Mouse (Mus musculus) neural tube, embryonic 11.5 days (tissue): ENCODE measurements around the gene Pde11a. TPM values are rescaled to one million over a fixed set of nuclear protein-coding genes. Genes with fewer than 3 reads are reported as not detected.

Source experiments
- ATAC-seq: fragments of 200-750 bp; cut with Nextera tagmentation; 2 replicates; pipeline ENCODE4 v1.8.0; 2017; ENCODE audit warnings: moderate number of reproducible peaks, mild to moderate bottlenecking, moderate TSS enrichment, moderate library complexity; ENCODE audit not compliant: insufficient read depth, low FRiP score, low TSS enrichment
- DNase-seq: peaks from one replicate; pipeline ENCODE4 v3.0.0-alpha.2; 2015; ENCODE audit warnings: low spot score
- H3K27ac ChIP-seq: fragments of 300-500 bp; sonication (generic); 2 replicates; pipeline ENCODE4 v1.5.1; 2014; ENCODE audit warnings: low read depth, mild to moderate bottlenecking, low read length
- H3K27me3 ChIP-seq: fragments of 300-500 bp; sonication (generic); 2 replicates; pipeline ENCODE4 v1.6.1; 2014; ENCODE audit warnings: mild to moderate bottlenecking, low read length, mixed read lengths; ENCODE audit not compliant: control insufficient read depth, insufficient read depth
- H3K36me3 ChIP-seq: fragments of 300-500 bp; sonication (generic); 2 replicates; pipeline ENCODE4 v1.6.1; 2014; ENCODE audit warnings: mild to moderate bottlenecking, low read length, moderate library complexity, mixed read lengths; ENCODE audit not compliant: control insufficient read depth, insufficient read depth
- H3K4me1 ChIP-seq: fragments of 300-500 bp; sonication (generic); 2 replicates; pipeline ENCODE4 v1.6.1; 2014; ENCODE audit warnings: low read length, mixed read lengths; ENCODE audit not compliant: control insufficient read depth, insufficient read depth
- H3K4me2 ChIP-seq: fragments of 300-500 bp; sonication (generic); 2 replicates; pipeline ENCODE4 v1.6.1; 2014; ENCODE audit warnings: low read depth, mild to moderate bottlenecking, moderate library complexity
- H3K4me3 ChIP-seq: fragments of 300-500 bp; sonication (generic); 2 replicates; pipeline ENCODE4 v1.5.1; 2014; ENCODE audit warnings: low read depth, low read length
- H3K9ac ChIP-seq: fragments of 300-500 bp; sonication (generic); 2 replicates; pipeline ENCODE4 v1.6.1; 2014; ENCODE audit warnings: mild to moderate bottlenecking, low read length
- H3K9me3 ChIP-seq: fragments of 300-500 bp; sonication (generic); 2 replicates; pipeline ENCODE4 v1.6.1; 2016; ENCODE audit warnings: low read length; ENCODE audit not compliant: control insufficient read depth
- WGBS: fragments of 180-500 bp; shearing (Covaris S2); extraction: QIAGEN DNeasy Blood & Tissue Kit; methylation state at CpG from one replicate; pipeline ENCODE4 v1.1.7; 2014; 5-methylcytosine and 5-hydroxymethylcytosine counted together
- polyA plus RNA-seq: library from polyadenylated mRNA; unstranded; fragments of >200 nt; fragmentation: Nextera tagmentation; extraction: Ambion mirVana; gene quantifications from 2 replicates; pipeline ENCODE4 v1.2.1, GENCODE M21; 2014

Gene Pde11a
- polyA plus RNA-seq: 0.49 and 0.53 TPM in 2 replicates

GRCm38 (mm10) chr2:76338215-76339156 is at the start of gene Pde11a:
Gene Pde11a, minus strand, starts transcription at chr2:76338774.
- 20% methylated on average over 36 of the region's 41 CpGs for WGBS
- no peaks in the 10 kb centered on the region for H3K36me3 ChIP-seq
- H3K4me2 ChIP-seq: peak within 1 kb of the TSS; percentile 59
- peak within 1 kb of the TSS; percentile 5 for H3K9ac ChIP-seq
- ATAC-seq (peak; percentile 31; the same call in 1 of the 2 replicates), DNase-seq (peak; percentile 40)
- H3K4me3 ChIP-seq: peak within 1 kb of the TSS; percentile 28
- no peaks in the 10 kb centered on the region for H3K4me1 ChIP-seq
- no peaks in the 10 kb centered on the region for H3K9me3 ChIP-seq
- 0 out of 2 replicates have a peak, but pooled peaks cover 6% of the 10 kb centered on the region for H3K27me3 ChIP-seq
- no peak within 1 kb of the TSS for H3K27ac ChIP-seq

DNA sequence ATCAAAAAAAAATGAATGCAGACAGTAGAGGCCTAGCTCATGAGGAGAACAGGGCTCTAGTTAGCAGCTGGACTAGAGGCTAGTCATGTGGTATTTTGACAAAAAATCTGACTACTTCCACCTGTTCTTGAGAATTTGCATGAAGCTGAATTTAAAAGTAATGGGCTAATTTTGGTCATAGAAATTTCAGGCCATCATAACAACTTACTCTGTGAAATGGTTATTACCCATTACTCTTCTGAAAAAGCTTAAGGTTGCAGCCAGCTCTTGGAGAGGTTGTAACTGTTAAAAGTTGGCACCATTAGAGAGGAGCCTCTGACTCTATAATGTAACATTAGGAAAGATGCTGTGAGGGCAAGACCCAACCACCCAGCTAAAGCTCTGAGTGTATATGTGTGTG is 48.0 kb upstream of the Pde11a start:
- H3K36me3 ChIP-seq: no peaks in the 10 kb centered on the region; the same call in 1 of the 2 replicates
- ATAC-seq: no peak

DNA sequence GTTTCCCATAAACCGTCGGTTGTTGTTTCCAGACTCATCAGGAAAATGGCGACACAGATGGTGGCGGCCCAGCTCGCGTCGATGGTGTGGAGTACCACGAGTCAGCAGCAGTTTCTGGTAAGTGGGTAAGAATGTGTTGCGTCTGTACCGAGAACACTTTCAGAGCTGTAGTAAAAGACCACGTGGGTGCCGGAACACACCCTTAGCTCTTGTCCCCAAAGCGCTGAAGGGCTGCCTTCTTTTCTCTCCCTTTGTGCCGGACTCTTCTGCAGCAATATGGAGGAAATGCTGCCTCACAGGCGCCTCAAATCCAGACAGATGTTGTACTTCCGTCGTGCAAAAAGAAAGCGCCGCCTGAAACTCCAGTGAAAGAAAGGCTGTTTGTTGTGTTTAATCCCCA is 40.1 kb upstream of the Pde11a start:
- ATAC-seq: no peak
- Histone ChIP-seq H3K9me3 (no peaks in the 10 kb centered on the region), H3K27ac (no peak overlapping the region), H3K4me2 (no peak overlapping the region), H3K4me3 (no peak overlapping the region), H3K4me1 (no peaks in the 10 kb centered on the region), H3K36me3 (peaks cover 5% of the 10 kb centered on the region), H3K9ac (no peak overlapping the region), H3K27me3 (no peaks in the 10 kb centered on the region)
- WGBS: 94% methylated on average over 19 of the region's 19 CpGs
- DNase-seq: no peak

More for the DNA sequence above, 48.0 kb upstream of the Pde11a start:
- DNase-seq: no peak
- Histone ChIP-seq H3K4me1 (no peaks in the 10 kb centered on the region), H3K4me2 (no peak overlapping the region), H3K4me3 (no peak overlapping the region), H3K9me3 (no peaks in the 10 kb centered on the region), H3K27me3 (no peaks in the 10 kb centered on the region), H3K9ac (no peak overlapping the region), H3K27ac (no peak overlapping the region)

- H3K36me3 ChIP-seq: peaks cover 7% of the 10 kb centered on the region
- DNase-seq (no peak), ATAC-seq (no peak)
- no peaks in the 10 kb centered on the region for H3K27me3 ChIP-seq
- H3K9ac ChIP-seq: no peak overlapping the region
- no peak overlapping the region for H3K4me2 ChIP-seq
- H3K4me1 ChIP-seq: peaks cover 4% of the 10 kb centered on the region; the same call in 1 of the 2 replicates
- no peak overlapping the region for H3K27ac ChIP-seq
- WGBS: 91% methylated on average over 6 of the region's 6 CpGs
- no peaks in the 10 kb centered on the region for H3K9me3 ChIP-seq
- H3K4me3 ChIP-seq: no peak overlapping the region
These were observed 36.1 kb upstream of the Pde11a start for GRCm38 (mm10) chr2:76374544-76375206.

DNA sequence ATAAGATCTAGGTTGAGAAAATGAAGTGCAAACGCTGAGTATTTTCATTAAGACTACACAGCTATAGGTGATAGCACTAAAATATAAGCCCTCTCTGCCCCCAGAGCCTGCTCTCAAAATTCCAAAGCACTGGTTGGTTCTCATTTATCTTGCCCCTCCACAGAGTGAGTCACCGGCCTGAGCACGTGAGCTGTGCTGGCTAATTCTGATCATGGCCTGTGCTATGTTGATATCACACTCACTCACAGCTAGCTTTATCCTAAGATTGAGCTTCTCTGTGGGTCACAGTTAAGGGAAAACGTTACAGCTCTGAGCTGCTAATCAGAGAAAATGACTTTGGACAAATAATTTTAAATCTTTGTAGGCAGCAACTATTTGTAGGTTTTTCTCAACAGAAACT is 33.7 kb upstream of the Pde11a start:
- H3K27ac ChIP-seq: no peak overlapping the region
- WGBS: 90% methylated on average over 4 of the region's 4 CpGs
- peaks cover 4% of the 10 kb centered on the region; the same call in 1 of the 2 replicates for H3K4me1 ChIP-seq
- H3K9ac ChIP-seq: no peak overlapping the region
- no peak overlapping the region for H3K4me3 ChIP-seq
- peaks cover 2% of the 10 kb centered on the region; the same call in 1 of the 2 replicates for H3K36me3 ChIP-seq
- no peaks in the 10 kb centered on the region for H3K9me3 ChIP-seq
- DNase-seq: no peak
- no peak overlapping the region for H3K4me2 ChIP-seq
- no peaks in the 10 kb centered on the region for H3K27me3 ChIP-seq
- no peak for ATAC-seq

DNA sequence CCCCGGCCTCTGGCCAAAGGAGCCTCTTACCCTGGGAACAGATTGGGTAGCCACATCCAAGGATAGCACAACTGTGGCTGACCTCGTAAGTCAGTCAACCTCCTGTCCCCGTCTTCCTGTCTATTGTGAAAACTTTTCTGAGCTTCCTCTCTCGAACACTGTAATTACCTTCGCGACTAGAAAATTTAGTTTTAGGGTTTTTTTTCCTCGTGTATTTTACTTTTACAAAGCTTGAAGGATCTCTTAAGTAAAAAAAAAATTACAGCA is 32.0 kb upstream of the Pde11a start:
- Histone ChIP-seq H3K4me1 (peaks cover 4% of the 10 kb centered on the region; the same call in 1 of the 2 replicates), H3K4me3 (peak overlapping the region; percentile 97), H3K27me3 (no peaks in the 10 kb centered on the region), H3K9ac (peak overlapping the region; percentile 92), H3K36me3 (peaks cover 2% of the 10 kb centered on the region; the same call in 1 of the 2 replicates), H3K4me2 (peak overlapping the region; percentile 84), H3K9me3 (no peaks in the 10 kb centered on the region), H3K27ac (no peak overlapping the region)
- ATAC-seq (no peak), DNase-seq (no peak)
- WGBS: 4% methylated on average over 7 of the region's 7 CpGs

- peak; percentile 89 for ATAC-seq
- peak within 1 kb of the TSS; percentile 92 for H3K9ac ChIP-seq
- H3K9me3 ChIP-seq: no peaks in the 10 kb centered on the region
- H3K4me1 ChIP-seq: peaks cover 4% of the 10 kb centered on the region; the same call in 1 of the 2 replicates
- peak within 1 kb of the TSS; percentile 84 for H3K4me2 ChIP-seq
- peaks cover 2% of the 10 kb centered on the region; the same call in 1 of the 2 replicates for H3K36me3 ChIP-seq
- H3K27ac ChIP-seq: peak within 1 kb of the TSS; percentile 60; the same call in 1 of the 2 replicates
- DNase-seq: peak; percentile 91
- H3K27me3 ChIP-seq: no peaks in the 10 kb centered on the region
- under 1% methylated on average over 60 of the region's 61 CpGs for WGBS
- H3K4me3 ChIP-seq: peak within 1 kb of the TSS; percentile 97
These were observed 31.5 kb upstream of the Pde11a start, which contains the start of gene Rbm45 for GRCm38 (mm10) chr2:76369821-76370655. Gene Rbm45, plus strand, starts transcription at chr2:76369984.
